Mouse (Mus musculus): ENCODE data around the gene Lrrc57.
"Not testable (repeated sequence)": the region's sequence is repeated elsewhere in the genome, so short reads cannot be mapped to it uniquely, and the experiment has no call there.

The Lrrc57 gene

DNA sequence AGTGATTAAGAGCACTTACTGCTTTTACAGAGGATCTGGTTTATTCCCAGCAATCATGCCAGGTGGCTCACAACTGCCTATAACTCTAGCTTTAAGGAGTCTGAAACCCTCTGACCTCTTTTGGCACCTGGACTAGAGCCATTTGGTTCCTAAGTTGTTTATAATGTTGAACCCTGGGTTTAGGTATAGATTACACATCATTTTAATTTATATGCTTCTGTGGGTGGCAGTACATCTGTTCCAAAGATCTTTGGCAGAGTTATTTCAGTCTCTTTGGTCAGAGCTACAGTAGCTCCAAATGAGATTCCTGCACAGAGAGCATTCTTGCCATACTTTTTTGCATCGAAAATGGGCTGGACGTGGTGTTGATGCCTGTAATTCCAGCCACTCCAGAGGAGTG lies 11.6 kb downstream of the Lrrc57 start:
- DNase-seq = no peak

DNA sequence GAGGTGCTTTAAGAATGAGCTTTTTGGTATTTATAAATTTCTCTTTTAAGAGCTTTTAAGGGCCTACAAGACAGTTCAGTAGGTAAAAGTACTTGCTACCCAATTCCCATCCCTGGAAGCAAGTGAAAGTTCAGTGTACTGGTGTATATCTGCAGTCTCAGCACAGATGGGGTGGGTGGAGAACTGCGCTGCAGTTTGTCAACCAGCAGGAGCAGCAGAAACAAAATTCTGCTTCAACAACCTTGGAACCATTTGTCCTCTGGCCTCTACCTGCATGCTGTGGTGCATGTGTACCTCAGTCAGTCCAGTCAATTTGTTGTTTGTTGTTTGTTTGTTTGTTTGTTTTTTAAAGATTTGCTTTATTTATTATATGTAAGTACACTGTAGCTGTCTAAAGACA lies 17.1 kb downstream of the Lrrc57 start:
- no peak for DNase-seq

DNA sequence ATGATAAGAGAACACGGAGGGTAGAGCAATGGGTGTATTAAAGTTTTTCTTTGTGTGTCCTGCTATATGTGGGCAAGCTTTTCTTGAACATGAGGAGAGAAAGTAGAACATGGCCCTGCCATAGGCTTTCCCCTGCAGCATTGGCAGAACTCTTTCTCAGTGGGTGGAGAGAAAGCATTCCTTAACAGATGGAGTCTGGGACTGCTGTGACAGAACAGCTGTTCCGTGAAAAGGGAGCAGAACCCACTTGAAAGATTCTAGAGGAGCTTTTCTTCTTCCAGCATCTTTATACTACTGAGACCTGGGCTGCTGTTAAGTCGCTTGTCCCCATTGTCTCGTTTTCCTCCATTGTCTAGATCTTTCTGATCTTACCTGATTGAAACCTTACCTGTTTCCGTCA lies 19.6 kb downstream of the Lrrc57 start:
- peak; percentile 12 for DNase-seq

DNA sequence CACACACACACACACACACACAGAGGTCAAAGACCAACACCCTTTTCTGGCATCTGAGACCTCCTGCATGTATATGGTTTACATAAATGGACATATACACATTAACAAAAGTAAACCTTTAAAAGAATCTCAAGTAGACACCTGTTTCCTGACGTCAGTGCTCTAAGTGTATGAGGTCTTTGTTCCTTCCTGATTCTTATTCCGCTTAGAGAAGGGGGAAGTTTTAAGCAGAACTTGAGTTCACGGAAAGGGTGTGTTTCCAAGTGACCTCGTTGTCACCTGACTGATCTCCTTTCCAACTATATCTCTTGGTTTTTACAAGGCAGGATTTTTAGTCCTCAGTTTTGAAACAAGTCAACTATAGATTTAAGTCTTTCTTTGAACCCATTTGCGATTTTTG lies 31.0 kb downstream of the Lrrc57 start:
- DNase-seq = no peak

- no peak for DNase-seq
These were observed 31.5 kb downstream of the Lrrc57 start for GRCm38 (mm10) chr2:120577799-120578198.

GRCm38 (mm10) chr2:120575978-120576377 lies 33.3 kb downstream of the Lrrc57 start:
- no peak for DNase-seq

- DNase-seq = no peak
These were observed 34.2 kb downstream of the Lrrc57 start for GRCm38 (mm10) chr2:120575121-120575520.

DNA sequence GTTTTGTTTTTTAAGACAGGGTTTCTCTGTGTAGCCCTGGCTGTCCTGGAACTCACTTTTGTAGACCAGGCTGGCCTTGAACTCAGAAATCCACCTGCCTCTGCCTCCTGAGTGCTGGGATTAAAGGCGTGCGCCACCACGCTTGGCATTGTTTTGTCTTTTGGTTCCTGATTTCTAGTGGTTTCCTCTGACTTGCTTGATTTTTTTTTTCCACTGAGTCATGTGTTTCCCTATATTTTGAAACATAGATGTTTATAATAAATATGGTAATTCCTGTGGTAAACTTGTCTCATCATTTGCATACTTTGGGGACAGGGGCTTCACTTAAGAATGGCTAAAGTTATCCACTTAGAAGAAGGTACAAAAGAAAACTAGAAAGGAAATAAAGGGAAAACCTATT lies 37.2 kb downstream of the Lrrc57 start:
- DNase-seq = not testable (repeated sequence)

DNA sequence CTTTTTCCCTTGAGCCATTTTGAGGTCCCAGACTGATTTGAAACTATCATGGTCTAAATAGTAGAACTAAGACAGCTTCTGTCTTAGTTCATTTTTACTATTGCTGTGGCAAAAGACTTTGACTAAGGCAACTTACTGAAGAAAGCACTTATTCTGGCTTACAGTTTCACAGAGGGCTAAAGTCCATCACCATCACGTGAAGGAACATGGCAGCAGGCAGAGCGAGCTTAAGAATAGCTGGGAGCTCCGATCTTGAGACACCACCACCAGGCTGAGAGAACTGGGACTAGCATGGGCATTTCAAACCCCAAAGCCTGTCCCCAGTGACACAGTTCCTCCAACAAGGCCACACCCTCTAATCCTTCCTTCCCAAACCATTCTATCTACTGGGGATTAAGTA lies 38.2 kb downstream of the Lrrc57 start:
- no peak for DNase-seq

GRCm38 (mm10) chr2:120567798-120568320 lies 41.5 kb downstream of the Lrrc57 start:
- DNase-seq = no peak

- DNase-seq = peak; percentile 90
These were observed 42.2 kb downstream of the Lrrc57 start, which contains the start of gene Snap23 for GRCm38 (mm10) chr2:120566886-120567797. TSS of gene Snap23 (plus strand) at chr2:120567671.

DNA sequence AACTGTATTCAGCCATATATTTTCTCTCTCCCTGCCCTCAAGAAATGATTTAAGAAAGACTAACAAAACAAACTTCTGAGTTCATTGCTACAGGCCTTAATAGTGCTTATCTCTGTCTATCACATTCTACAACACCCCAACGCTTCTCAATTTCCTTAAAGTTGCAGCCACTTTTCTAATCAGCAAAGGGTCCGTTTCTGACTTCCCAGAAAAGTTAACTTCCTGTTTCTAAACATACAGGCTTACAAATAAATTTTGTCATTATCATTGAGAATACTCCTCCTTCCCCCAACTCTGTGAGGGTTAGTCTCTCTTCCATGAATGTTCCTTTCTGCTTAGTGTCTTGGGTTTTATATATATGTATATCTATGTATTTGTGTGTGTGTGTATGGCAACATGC lies 44.0 kb downstream of the Lrrc57 start:
- DNase-seq = no peak

- not testable (repeated sequence) for DNase-seq
These were observed 44.7 kb downstream of the Lrrc57 start for GRCm38 (mm10) chr2:120564548-120565188.

DNA sequence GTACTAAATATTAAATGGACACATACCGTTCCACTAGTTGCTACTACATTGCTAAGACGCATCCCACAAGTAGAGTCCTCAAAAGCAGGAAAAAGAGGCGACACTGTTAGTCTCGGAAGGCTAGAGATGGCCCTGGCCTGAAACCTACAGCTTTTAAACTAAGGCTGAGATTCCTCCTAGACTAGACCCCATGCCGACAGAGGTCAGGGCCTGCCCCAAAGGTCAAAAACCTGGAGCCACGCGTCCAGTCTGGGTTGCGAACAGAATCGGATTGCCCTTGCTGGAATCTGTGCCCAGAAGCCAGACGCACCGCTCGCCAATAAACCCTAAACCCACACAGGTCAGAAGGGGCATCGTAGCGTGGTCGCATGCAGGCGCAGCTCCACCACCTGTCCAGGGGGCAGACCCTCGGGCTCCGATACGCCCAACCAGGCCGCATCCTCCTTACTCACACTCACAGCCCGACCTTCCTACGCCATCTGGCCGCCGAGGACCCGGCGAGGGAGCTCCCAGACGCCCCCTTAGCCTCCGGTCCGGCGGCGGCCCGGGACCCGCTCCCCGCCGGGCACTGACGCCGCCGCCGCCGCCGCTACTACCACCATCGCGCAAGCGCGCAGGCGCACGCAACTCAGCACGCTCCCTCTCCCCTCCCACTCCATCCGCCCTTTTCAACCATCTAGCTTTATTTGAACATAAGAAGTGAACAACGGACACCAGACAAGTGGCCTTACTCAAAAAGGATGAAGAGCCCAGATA lies 45.9 kb downstream of the Lrrc57 start, which contains the start of gene Zfp106:
Gene Zfp106 (minus strand): TSS at position 609 of the 756 bp plus-strand sequence.
- peak; percentile 85 for DNase-seq

DNA sequence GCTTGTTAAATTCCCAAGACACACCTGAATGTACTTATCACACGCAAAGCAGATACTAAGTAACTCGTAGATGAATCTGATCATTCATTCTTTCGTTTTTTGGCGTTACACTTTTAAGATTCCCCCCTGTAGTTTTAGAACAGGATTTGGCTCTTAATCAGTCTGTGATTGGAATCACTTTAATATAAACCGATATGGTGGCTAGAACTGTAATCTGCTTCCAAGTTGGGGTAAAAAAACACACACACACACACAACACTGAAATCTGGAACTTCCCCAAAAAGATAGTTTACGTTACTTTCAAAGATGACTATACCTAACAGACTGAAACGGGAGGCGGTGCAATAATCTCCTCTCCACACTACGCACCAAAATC lies 46.5 kb downstream of the Lrrc57 start:
- DNase-seq = no peak

GRCm38 (mm10) chr2:120561524-120561923 lies 47.8 kb downstream of the Lrrc57 start:
- no peak for DNase-seq

DNA sequence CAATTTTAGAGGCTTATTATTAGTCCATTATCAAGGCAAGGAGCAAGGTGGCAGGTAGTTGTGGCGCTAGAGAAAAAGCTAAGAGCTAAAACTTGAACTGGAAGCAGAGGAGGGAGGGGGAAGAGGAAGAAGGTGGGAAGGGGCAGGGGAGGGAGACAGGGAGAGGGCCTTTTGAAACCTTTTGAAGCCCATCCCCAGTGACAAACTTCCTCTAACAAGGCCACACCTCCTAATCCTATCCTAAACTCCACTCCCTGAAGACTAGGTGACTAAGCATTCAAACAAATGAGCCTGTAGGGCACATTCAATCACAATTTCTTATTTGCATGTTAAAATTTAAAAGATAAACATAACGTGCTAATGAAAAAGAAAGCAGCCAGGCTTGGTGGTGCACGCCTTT lies 50.5 kb downstream of the Lrrc57 start:
- no peak for DNase-seq

DNA sequence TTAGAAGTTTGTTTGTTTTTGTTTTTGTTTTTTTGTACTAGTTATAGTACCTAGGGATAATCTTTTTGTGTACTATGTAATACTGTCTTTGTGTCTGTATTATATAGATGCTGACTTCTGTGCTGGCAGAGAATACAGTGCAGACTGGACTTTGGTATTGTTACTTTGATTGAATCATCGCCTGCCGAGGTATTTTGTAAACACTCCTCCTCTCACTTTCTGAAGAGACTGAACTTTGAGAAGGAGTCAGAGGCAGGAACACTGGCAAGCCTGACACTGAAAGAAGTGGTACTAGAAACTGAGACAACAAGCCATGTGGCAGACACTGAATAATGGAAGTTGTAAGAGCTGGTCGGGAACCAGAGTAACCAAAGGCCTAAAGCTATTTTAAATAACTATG lies 52.5 kb downstream of the Lrrc57 start:
- DNase-seq = no peak

All from right cerebral cortex, postnatal 14 days (tissue).